Mouse (Mus musculus) lung, postnatal 10 days (tissue): Measurements from ENCODE around the gene Pcsk7.

Experiments
- DNase-seq: peaks from one replicate; pipeline ENCODE4 v3.0.0; 2021

Gene Pcsk7

GRCm38 (mm10) chr9:45939794-45940193, 33.5 kb downstream of the Pcsk7 start:
- no peak for DNase-seq

- DNase-seq, result peak; percentile 57
Measured at GRCm38 (mm10) chr9:45941329-45941888, 35.1 kb downstream of the Pcsk7 start.

- no peak for DNase-seq
Measured at GRCm38 (mm10) chr9:45942464-45942863, 36.2 kb downstream of the Pcsk7 start.

- DNase-seq, result no peak
Measured at GRCm38 (mm10) chr9:45942916-45943315, 36.6 kb downstream of the Pcsk7 start.

GRCm38 (mm10) chr9:45943628-45944505, 37.6 kb downstream of the Pcsk7 start:
- no peak for DNase-seq

- no peak for DNase-seq
Measured at GRCm38 (mm10) chr9:45944506-45945400, 38.5 kb downstream of the Pcsk7 start.

GRCm38 (mm10) chr9:45945721-45946120, 39.4 kb downstream of the Pcsk7 start:
- no peak for DNase-seq

- no peak for DNase-seq
Measured at GRCm38 (mm10) chr9:45946182-45946871, 40.0 kb downstream of the Pcsk7 start.

GRCm38 (mm10) chr9:45946872-45947183, 40.5 kb downstream of the Pcsk7 start:
- no peak for DNase-seq

- no peak for DNase-seq
Measured at GRCm38 (mm10) chr9:45952057-45952456, 45.8 kb downstream of the Pcsk7 start.

GRCm38 (mm10) chr9:45952890-45953289, 46.6 kb downstream of the Pcsk7 start:
- DNase-seq, result no peak

GRCm38 (mm10) chr9:45953511-45954293, 47.4 kb downstream of the Pcsk7 start:
- DNase-seq, result peak; percentile 51

- peak; percentile 67 for DNase-seq
Measured at GRCm38 (mm10) chr9:45954294-45955106, 48.2 kb downstream of the Pcsk7 start.

GRCm38 (mm10) chr9:45955107-45955963, 49.0 kb downstream of the Pcsk7 start, which contains the start of gene Sidt2:
Gene Sidt2, minus strand, starts transcription at chr9:45955258.
- peak; percentile 93 for DNase-seq

GRCm38 (mm10) chr9:45958023-45958670, 51.9 kb downstream of the Pcsk7 start:
- DNase-seq, result no peak

- DNase-seq, result no peak
Measured at GRCm38 (mm10) chr9:45958851-45959250, 52.6 kb downstream of the Pcsk7 start.

GRCm38 (mm10) chr9:45959661-45960060, 53.4 kb downstream of the Pcsk7 start:
- no peak for DNase-seq

- DNase-seq, result no peak
Measured at GRCm38 (mm10) chr9:45961855-45962254, 55.6 kb downstream of the Pcsk7 start.

- DNase-seq, result no peak
Measured at GRCm38 (mm10) chr9:45963577-45963976, 57.3 kb downstream of the Pcsk7 start.

GRCm38 (mm10) chr9:45976884-45977283, 70.6 kb downstream of the Pcsk7 start:
- DNase-seq, result no peak
